Mouse (Mus musculus): Measurements from ENCODE around the gene Cdh4. TPM values are rescaled to one million over a fixed set of nuclear protein-coding genes. Genes with fewer than 3 reads are reported as not detected.

Gene Cdh4
- polyA plus RNA-seq, 1 experiment from 2014 or later, result 39.6 TPM

DNA sequence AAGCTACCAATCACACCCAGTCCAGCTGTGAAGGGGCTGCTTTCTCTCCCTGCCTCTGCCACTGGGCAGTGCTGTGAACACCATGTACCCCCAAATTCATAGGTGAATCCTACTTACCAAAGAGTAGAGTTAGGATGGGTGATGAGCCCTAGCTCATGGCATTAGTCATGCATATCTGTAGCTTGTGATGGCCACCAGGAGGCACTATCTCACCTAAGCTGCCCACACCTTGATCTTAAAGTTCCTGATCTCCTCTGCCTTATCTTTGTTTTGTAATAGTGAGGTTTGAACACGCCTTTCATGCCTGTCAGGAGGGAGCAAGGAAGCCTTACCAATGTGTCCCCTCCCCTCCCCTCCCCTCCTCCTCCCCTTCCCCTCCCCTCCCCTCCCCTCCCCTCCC lies 134.0 kb downstream of the Cdh4 start:
- peaks cover 25% of the 10 kb centered on the region for H3K4me1 ChIP-seq
- no peak overlapping the region for H3K9ac ChIP-seq (replicated peaks)
- no peak overlapping the region for H3K4me3 ChIP-seq (replicated peaks)
- no peak overlapping the region for H3K4me2 ChIP-seq
- no peaks in the 10 kb centered on the region for H3K36me3 ChIP-seq
- H3K27ac ChIP-seq (replicated peaks), result no peak overlapping the region
- no peaks in the 10 kb centered on the region for H3K27me3 ChIP-seq (replicated peaks)
- no peak for ATAC-seq (ENCODE audit: low FRiP score)
- no peaks in the 10 kb centered on the region for H3K9me3 ChIP-seq (replicated peaks)
- WGBS, result 93% methylated on average over 1 of the region's 1 CpGs

DNA sequence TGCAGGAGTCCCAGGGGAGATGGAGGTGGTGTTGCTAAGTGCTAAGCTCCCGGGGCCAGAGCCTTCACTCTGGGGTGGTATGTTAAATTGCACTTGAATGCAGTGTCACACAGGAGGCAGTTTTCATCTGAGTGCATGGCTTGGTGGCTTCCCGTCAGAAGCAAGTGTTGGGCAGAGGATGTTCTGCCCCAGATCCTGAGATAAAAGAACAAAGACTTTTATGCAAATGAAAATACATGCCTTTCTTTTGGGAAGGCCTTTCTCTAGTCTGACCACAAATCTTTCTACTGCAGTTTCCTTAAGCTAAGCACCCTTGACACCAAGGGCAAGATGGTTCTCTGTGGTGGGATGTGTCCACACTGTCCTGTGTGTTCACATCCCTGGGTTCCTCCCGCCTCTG lies 136.1 kb downstream of the Cdh4 start:
- H3K9me3 ChIP-seq (replicated peaks), result no peaks in the 10 kb centered on the region
- 65% methylated on average over 3 of the region's 3 CpGs for whole genome bisulfite sequencing
- no peak for ATAC-seq (ENCODE audit: low FRiP score)
- no peaks in the 10 kb centered on the region for H3K36me3 ChIP-seq
- no peak overlapping the region for H3K4me2 ChIP-seq
- no peak overlapping the region for H3K4me3 ChIP-seq (replicated peaks)
- H3K9ac ChIP-seq (replicated peaks), result no peak overlapping the region
- H3K4me1 ChIP-seq, result peaks cover 15% of the 10 kb centered on the region
- H3K27ac ChIP-seq (replicated peaks), result no peak overlapping the region
- no peaks in the 10 kb centered on the region for H3K27me3 ChIP-seq (replicated peaks)

DNA sequence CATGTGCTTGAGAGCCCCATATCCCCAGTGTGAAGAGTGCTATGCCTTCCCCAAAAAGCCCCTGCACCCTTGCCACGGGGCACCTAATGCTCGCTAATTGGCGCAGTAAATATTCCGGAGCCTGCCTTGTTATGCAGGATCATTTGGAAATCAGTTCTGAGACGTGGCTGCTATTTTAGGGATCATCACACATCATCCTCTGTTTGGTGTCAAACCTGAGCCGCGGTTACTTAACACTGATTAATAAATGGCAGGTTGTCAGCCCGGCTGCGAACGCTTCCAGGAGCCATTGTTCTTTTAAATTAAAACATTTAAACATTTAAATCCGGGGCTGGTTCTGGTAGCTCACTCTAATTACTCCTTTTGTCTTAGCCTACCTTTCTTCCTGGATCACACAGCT lies 136.6 kb downstream of the Cdh4 start:
- no peak for ATAC-seq (ENCODE audit: low FRiP score)
- H3K4me1 ChIP-seq, result peaks cover 15% of the 10 kb centered on the region
- H3K36me3 ChIP-seq, result no peaks in the 10 kb centered on the region
- WGBS, result 53% methylated on average over 11 of the region's 11 CpGs
- H3K4me2 ChIP-seq, result no peak overlapping the region
- no peaks in the 10 kb centered on the region for H3K9me3 ChIP-seq (replicated peaks)
- no peak overlapping the region for H3K27ac ChIP-seq (replicated peaks)
- no peak overlapping the region for H3K9ac ChIP-seq (replicated peaks)
- no peak overlapping the region for H3K4me3 ChIP-seq (replicated peaks)
- no peaks in the 10 kb centered on the region for H3K27me3 ChIP-seq (replicated peaks)

DNA sequence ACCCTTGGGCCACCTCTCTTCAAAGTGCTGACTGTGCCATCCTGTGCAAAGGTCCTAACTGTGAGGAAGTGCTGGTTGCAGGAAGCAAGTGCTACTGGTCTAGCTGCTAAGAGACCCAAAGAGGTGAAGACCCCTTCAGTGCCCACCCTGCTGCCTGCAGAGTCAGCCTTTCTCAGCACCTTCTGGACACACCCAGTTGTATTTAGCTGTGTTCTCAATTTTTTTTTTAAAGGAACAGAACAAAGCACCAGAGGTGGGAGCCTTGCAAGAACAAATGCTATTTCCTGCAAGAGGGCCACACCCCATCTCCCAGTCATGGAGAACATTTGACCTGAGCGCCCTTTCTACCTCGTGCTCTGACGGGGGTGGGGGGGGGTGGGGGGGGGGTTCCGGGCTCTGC lies 138.2 kb downstream of the Cdh4 start:
- Histone ChIP-seq H3K27me3 (replicated peaks) (no peaks in the 10 kb centered on the region), H3K27ac (replicated peaks) (no peak overlapping the region), H3K4me3 (replicated peaks) (no peak overlapping the region), H3K4me1 (peaks cover 13% of the 10 kb centered on the region), H3K36me3 (no peaks in the 10 kb centered on the region), H3K4me2 (no peak overlapping the region), H3K9me3 (replicated peaks) (no peaks in the 10 kb centered on the region), H3K9ac (replicated peaks) (no peak overlapping the region)
- WGBS, result 72% methylated on average over 4 of the region's 4 CpGs
- ATAC-seq (ENCODE audit: low FRiP score), result no peak

DNA sequence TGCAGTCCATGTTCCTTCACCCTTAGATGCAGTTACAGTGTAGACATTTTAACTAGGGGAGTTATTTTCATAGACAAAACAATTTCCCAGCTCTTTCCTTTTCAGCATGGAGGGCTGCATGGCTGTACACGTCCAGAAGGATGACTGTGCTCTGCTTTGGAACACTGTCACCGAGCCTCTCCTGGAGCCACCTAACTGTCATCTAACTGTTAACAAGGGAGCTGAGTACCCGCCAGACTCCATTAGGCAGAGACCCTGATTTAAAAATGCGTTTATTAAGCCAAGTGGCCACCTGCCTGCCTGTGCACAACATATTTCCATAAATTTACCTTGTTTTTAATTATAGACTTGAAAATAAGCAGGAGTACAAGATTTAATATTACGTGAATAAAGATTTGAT lies 138.8 kb downstream of the Cdh4 start:
- WGBS, result 53% methylated on average over 5 of the region's 5 CpGs
- no peak for ATAC-seq (ENCODE audit: low FRiP score)
- no peak overlapping the region for H3K9ac ChIP-seq (replicated peaks)

DNA sequence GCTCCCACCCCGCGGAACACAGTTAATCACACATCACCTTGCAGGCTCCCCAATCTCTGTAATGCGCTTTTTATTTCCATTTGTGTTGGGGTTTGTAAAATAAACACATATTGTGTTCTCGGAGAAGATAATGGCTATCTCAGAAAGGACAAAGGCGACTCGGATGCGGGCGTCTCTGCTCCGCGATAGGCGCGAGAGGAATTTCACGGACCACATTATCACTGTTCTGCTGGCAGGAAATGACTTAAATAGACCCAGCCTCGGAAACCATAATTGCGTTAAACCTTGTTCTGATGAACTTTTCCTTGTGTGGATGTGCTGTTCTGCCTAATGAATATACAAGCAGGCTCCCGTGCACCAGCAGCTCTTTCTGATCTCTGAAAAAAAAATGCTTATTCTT lies 140.7 kb downstream of the Cdh4 start:
- 36% methylated on average over 16 of the region's 16 CpGs for WGBS
- ATAC-seq (ENCODE audit: low FRiP score), result no peak
- Histone ChIP-seq H3K27ac (replicated peaks) (no peak overlapping the region), H3K36me3 (no peaks in the 10 kb centered on the region), H3K4me1 (peaks cover 13% of the 10 kb centered on the region), H3K4me2 (peak overlapping the region; percentile 28), H3K4me3 (replicated peaks) (no peak overlapping the region), H3K9me3 (replicated peaks) (no peaks in the 10 kb centered on the region), H3K27me3 (replicated peaks) (no peaks in the 10 kb centered on the region), H3K9ac (replicated peaks) (no peak overlapping the region)

More for the DNA sequence above, 138.8 kb downstream of the Cdh4 start:
- no peak overlapping the region for H3K4me2 ChIP-seq
- no peaks in the 10 kb centered on the region for H3K36me3 ChIP-seq
- no peaks in the 10 kb centered on the region for H3K27me3 ChIP-seq (replicated peaks)
- no peaks in the 10 kb centered on the region for H3K9me3 ChIP-seq (replicated peaks)
- no peak overlapping the region for H3K4me3 ChIP-seq (replicated peaks)
- no peak overlapping the region for H3K27ac ChIP-seq (replicated peaks)
- peaks cover 13% of the 10 kb centered on the region for H3K4me1 ChIP-seq

DNA sequence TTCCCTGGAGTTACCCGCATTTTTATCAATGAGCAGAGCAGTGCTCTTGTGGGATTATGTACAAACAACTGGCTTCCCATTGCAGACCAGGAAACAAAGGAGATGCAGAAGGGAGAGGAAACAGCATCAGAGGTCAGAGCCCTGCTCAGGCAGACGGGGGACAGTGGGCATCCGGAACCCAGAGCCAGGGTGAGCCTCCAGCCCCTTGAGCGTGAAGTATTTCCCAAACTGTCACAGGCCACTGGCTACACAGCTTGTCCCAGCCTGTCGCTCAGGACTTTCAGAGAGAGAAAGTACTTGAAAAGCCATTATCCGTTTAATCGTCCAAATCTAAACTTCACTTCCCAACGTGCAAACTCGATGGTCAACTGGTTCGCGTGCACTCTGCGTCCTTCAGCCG lies 142.4 kb downstream of the Cdh4 start:
- Histone ChIP-seq H3K9ac (replicated peaks) (no peak overlapping the region), H3K36me3 (no peaks in the 10 kb centered on the region), H3K27ac (replicated peaks) (no peak overlapping the region), H3K4me1 (peaks cover 13% of the 10 kb centered on the region), H3K4me2 (no peak overlapping the region), H3K27me3 (replicated peaks) (no peaks in the 10 kb centered on the region), H3K9me3 (replicated peaks) (no peaks in the 10 kb centered on the region), H3K4me3 (replicated peaks) (no peak overlapping the region)
- WGBS, result 69% methylated on average over 13 of the region's 13 CpGs
- no peak for ATAC-seq (ENCODE audit: low FRiP score)

DNA sequence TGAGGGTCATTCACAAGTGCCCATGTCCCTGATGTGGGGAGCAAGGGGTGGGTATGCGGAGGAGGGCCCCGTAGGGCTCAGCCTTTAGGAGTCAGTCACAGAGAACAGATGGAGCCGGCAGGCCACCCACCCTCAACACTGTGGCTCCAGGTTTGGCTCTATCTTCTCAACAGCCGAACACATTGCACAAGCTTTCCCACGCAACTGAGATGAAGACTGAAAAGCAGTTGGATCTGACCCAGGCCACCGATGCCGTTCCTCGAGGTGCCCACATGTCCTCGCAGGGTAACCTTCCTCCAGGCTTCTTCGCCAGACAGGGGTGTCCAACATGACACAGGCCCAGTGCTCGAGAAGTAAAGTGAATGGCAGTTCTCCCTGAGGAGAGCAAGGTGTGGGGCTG lies 144.2 kb downstream of the Cdh4 start:
- ATAC-seq (ENCODE audit: low FRiP score), result no peak
- Histone ChIP-seq H3K9ac (replicated peaks) (no peak overlapping the region), H3K27me3 (replicated peaks) (no peaks in the 10 kb centered on the region), H3K36me3 (no peaks in the 10 kb centered on the region), H3K4me1 (peaks cover 14% of the 10 kb centered on the region), H3K4me3 (replicated peaks) (no peak overlapping the region), H3K27ac (replicated peaks) (no peak overlapping the region), H3K9me3 (replicated peaks) (no peaks in the 10 kb centered on the region), H3K4me2 (no peak overlapping the region)
- WGBS, result 92% methylated on average over 11 of the region's 11 CpGs

DNA sequence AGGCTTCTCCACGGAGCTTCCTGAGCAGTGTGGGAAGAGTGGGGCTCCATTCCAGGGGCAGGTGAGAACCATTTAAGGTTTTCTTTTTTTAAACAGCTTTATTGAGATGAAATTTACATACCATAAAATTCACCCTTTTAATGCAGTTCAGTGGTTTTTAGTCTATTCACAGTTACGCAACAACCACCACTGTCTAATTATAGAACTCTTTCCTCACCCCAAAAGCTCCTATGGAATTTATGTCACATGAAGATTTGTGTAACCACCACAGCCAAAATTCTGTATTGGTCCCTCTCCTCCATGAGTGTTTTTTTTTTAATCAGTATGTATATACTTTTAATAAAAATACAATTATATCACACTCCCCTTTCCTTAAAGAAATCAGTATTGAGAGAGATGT lies 144.8 kb downstream of the Cdh4 start:
- WGBS, result 84% methylated on average over 2 of the region's 2 CpGs
- no peak overlapping the region for H3K4me3 ChIP-seq (replicated peaks)

DNA sequence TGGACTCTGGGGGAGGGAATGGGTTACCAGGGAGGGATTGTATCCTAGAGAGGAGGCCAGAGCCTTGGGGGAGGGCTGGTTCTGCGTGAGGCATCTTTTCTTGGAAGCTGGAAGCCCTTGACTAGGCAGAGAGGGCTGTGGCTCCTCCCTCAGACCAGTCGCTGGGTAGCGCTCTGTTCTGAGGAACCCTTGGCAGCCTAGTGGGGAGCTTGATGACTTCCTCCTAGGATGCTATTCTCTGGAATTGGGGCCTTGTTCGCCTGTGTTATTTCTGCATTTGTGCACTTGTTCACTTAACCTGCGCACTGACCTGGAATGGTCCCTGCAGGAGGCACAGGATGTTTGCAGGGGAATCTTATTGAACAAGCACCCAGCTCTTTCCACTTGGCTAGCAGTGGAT lies 149.4 kb downstream of the Cdh4 start:
- no peaks in the 10 kb centered on the region for H3K36me3 ChIP-seq
- 49% methylated on average over 5 of the region's 5 CpGs for WGBS
- H3K27me3 ChIP-seq (replicated peaks), result no peaks in the 10 kb centered on the region
- H3K27ac ChIP-seq (replicated peaks), result no peak overlapping the region
- no peaks in the 10 kb centered on the region for H3K9me3 ChIP-seq (replicated peaks)
- H3K9ac ChIP-seq (replicated peaks), result no peak overlapping the region
- no peak overlapping the region for H3K4me3 ChIP-seq (replicated peaks)
- peaks cover 4% of the 10 kb centered on the region; the same call in 1 of the 2 replicates for H3K4me1 ChIP-seq
- no peak for ATAC-seq (ENCODE audit: low FRiP score)
- H3K4me2 ChIP-seq, result no peak overlapping the region

More for the DNA sequence above, 144.8 kb downstream of the Cdh4 start:
- Histone ChIP-seq H3K9ac (replicated peaks) (no peak overlapping the region), H3K4me1 (peaks cover 17% of the 10 kb centered on the region), H3K27ac (replicated peaks) (no peak overlapping the region), H3K27me3 (replicated peaks) (no peaks in the 10 kb centered on the region), H3K36me3 (no peaks in the 10 kb centered on the region), H3K9me3 (replicated peaks) (no peaks in the 10 kb centered on the region), H3K4me2 (no peak overlapping the region)
- no peak for ATAC-seq (ENCODE audit: low FRiP score)

DNA sequence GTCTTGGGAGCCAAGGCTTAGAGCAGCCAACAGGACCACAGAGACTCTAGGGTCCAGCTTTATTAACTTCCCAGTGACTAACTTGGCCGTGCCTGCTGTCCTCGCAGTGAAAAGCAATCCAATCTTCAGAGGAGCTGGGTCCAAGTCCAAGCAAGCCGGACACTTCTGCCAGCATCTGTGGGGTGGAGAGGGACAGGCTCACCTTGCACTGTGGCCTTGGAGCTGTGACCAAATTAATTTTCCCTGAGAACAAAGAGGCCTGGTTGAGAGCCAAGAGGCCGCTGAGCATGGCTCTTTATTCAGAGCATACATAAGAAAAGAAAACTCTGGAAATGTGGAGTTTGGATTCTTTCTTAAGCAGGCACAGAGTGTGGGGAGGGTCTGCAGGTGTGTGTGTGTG lies 152.8 kb downstream of the Cdh4 start:
- Histone ChIP-seq H3K9ac (replicated peaks) (no peak overlapping the region), H3K27me3 (replicated peaks) (no peaks in the 10 kb centered on the region; the same call in 1 of the 2 replicates), H3K27ac (replicated peaks) (no peak overlapping the region), H3K4me3 (replicated peaks) (no peak overlapping the region), H3K4me2 (no peak overlapping the region), H3K4me1 (peaks cover 7% of the 10 kb centered on the region), H3K9me3 (replicated peaks) (no peaks in the 10 kb centered on the region), H3K36me3 (no peaks in the 10 kb centered on the region)
- no peak for ATAC-seq (ENCODE audit: low FRiP score)
- 64% methylated on average over 4 of the region's 4 CpGs for WGBS

DNA sequence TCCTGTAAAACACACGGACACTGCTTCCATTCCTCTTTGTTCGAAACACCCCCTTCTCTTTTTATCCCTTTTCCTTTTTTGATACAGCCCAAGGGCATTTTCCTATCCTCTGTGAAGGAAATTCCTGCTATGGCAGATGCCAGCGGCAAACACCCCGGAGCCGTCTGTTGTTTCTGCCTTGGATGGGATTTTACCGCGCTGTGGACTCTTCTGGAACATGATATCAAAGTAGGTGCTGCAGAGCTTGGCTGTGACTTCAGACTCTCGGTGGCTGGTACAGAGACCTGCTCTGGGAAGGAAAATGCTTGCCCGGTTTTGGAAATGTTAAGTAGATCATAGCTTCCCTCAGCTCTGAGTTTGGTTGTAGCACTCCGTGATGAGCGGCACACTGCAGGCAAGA lies 156.7 kb downstream of the Cdh4 start:
- 78% methylated on average over 11 of the region's 11 CpGs for WGBS
- Histone ChIP-seq H3K36me3 (no peaks in the 10 kb centered on the region), H3K27me3 (replicated peaks) (no peaks in the 10 kb centered on the region; the same call in 1 of the 2 replicates), H3K4me1 (peaks cover 2% of the 10 kb centered on the region; the same call in 1 of the 2 replicates), H3K9me3 (replicated peaks) (no peaks in the 10 kb centered on the region), H3K9ac (replicated peaks) (no peak overlapping the region), H3K4me2 (no peak overlapping the region), H3K27ac (replicated peaks) (no peak overlapping the region), H3K4me3 (replicated peaks) (no peak overlapping the region)
- no peak for ATAC-seq (ENCODE audit: low FRiP score)

DNA sequence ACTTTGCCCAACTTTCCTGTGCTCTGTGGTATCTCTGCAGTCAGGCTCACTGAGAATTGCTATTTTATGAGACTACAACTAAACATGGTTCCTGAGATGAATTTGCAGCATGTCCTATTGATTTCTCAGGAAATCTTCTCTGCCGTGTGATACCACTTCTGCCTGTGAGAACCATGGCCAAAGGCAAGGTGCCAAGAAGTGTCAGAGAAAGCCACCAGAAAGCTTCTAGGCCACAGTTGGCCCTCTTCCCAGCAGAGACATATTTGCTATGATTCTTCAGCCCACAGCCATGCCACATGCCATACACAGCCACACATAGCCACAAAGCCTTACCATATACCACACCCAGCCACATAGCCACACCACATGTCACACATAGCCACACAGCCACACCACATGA lies 157.7 kb downstream of the Cdh4 start:
- H3K27me3 ChIP-seq (replicated peaks), result no peaks in the 10 kb centered on the region; the same call in 1 of the 2 replicates
- no peak overlapping the region for H3K27ac ChIP-seq (replicated peaks)
- 61% methylated on average over 1 of the region's 1 CpGs for WGBS
- no peak overlapping the region for H3K4me2 ChIP-seq
- H3K9ac ChIP-seq (replicated peaks), result no peak overlapping the region
- peaks cover 3% of the 10 kb centered on the region; the same call in 1 of the 2 replicates for H3K4me1 ChIP-seq
- no peaks in the 10 kb centered on the region for H3K36me3 ChIP-seq
- no peak for ATAC-seq (ENCODE audit: low FRiP score)
- H3K9me3 ChIP-seq (replicated peaks), result no peaks in the 10 kb centered on the region
- no peak overlapping the region for H3K4me3 ChIP-seq (replicated peaks)

Measured in neural tube, embryonic 15.5 days (tissue).